ENCODE assay signal across 7 mouse cellular contexts in the genomic region with DNA sequence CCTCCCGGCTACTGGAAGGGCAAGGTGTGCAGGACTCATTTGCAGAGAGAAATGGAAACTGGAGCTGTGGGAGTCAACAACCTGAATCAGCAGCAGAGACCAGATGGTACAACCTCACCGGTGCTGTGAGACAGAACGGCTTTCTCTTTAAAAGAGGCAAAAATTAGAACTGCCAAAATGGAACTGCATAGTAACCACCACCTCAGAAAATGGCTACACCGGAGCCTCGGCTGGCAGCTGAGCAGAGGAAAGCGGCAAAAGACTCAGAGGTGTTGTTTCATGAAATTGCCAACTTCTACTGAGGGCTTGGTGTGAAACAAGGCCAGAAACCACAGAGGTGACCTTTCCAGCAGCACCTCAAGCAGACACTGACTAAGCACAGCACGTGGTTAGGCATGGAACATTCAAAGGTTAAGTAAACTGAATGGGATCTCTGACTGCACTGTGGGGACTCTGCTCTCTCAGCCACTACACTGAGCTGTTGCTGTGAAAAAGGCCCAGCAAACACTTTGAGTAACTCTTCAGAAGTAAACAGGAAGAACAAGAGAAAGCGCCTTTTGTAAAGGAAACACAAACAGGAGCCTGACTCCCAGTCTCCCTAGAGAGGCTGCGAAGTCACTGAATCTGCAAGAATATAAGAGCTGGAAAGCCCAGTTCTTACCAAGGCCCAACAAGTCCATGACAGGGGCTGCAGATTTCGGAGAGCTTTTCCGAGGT. TPM values are rescaled to one million over a fixed set of nuclear protein-coding genes. Genes with fewer than 3 reads are reported as not detected.
DNase-seq lines count a peak whose midpoint lies in the region; TF ChIP-seq lines count a peak whose summit lies in the region.

No protein-coding gene starts in this region.

- 0 out of 2 replicates have a peak, but pooled peaks have one; percentile 2 for TF ChIP-seq POLR2A in thymus, adult 2 months (IDR thresholded peaks at IDR 0.05; ENCODE audit: control insufficient read depth, extremely low read depth, insufficient read depth, low read length, poor library complexity)

- peaks cover 33% of the 10 kb centered on the region for H3K36me3 ChIP-seq in thymus, adult 2 months (ENCODE audit: control insufficient read depth, insufficient read depth, low read length)
- H3K36me3 ChIP-seq in midbrain, embryonic 10.5 days: peaks cover 41% of the 10 kb centered on the region

- peak overlapping the region; percentile 99 for H3K27ac ChIP-seq in thymus, adult 2 months (ENCODE audit: control insufficient read depth, insufficient read depth, low read length)
- H3K27ac ChIP-seq in midbrain, embryonic 10.5 days (replicated peaks): no peak overlapping the region

- no peaks in the 10 kb centered on the region for H3K27me3 ChIP-seq in thymus, adult 2 months (ENCODE audit: control insufficient read depth, insufficient read depth, low read length)
- no peaks in the 10 kb centered on the region for H3K27me3 ChIP-seq in midbrain, embryonic 10.5 days (ENCODE audit: low read depth, poor library complexity, severe bottlenecking)

- intact Hi-C loops in left cerebral cortex, postnatal 14 days (cut with DNase I): no loop called here

- H3K4me1 ChIP-seq in thymus, adult 2 months (replicated peaks; ENCODE audit: control insufficient read depth, insufficient read depth, low read length): peaks cover 18% of the 10 kb centered on the region
- no peaks in the 10 kb centered on the region for H3K4me1 ChIP-seq in midbrain, embryonic 10.5 days

- peak; percentile 25 to 35 for DNase-seq in left cerebral cortex, adult 18-20 months (ENCODE audit: low spot score in 2 of 2)
- DNase-seq in left cerebral cortex, postnatal 14 days (ENCODE audit: low spot score in 2 of 2): no peak
- DNase-seq in adrenal gland, postnatal 36 days: peak; percentile 40 to 48
- peak; percentile 59 to 79 for DNase-seq in kidney, postnatal 36 days
- peak; percentile 47 for DNase-seq in thymus, adult 2 months
- no peak for DNase-seq in midbrain, embryonic 10.5 days (ENCODE audit: low spot score)
- no peak for DNase-seq in layer of hippocampus, adult 9-10 months (ENCODE audit: low spot score)

- H3K4me3 ChIP-seq in thymus, adult 2 months (ENCODE audit: control insufficient read depth, insufficient read depth, low read length): peak overlapping the region; percentile 52
- no peak overlapping the region for H3K4me3 ChIP-seq in midbrain, embryonic 10.5 days

- no peak for TF ChIP-seq CTCF in thymus, adult 2 months (IDR thresholded peaks at IDR 0.05; ENCODE audit: borderline replicate concordance, control insufficient read depth, extremely low read depth, insufficient read depth, low read length, poor library complexity)

- no peaks in the 10 kb centered on the region for H3K9me3 ChIP-seq in midbrain, embryonic 10.5 days (replicated peaks)

- WGBS in thymus, adult 2 months: 7% methylated on average over 11 of the region's 11 CpGs
- WGBS in midbrain, embryonic 10.5 days: 84% methylated on average over 11 of the region's 11 CpGs

RNA-seq across cellular contexts. Expression of a gene that starts 23.4 kb away (rescaled TPM):
- 1 to 10 TPM; 1.7 to 1.9 TPM for total RNA-seq in left cerebral cortex, adult 18-20 months (2021)
- 1 to 10 TPM; 1.8 TPM for total RNA-seq in left cerebral cortex, postnatal 14 days (2021)
- total RNA-seq in adrenal gland, postnatal 36 days (2021): 1 to 10 TPM; 1.8 to 2.9 TPM
- polyA plus RNA-seq in thymus, adult 2 months (2012; rRNA removed): 3.2 and 3.4 TPM in 2 replicates
- polyA plus RNA-seq in midbrain, embryonic 10.5 days (2016; fragmentation: Nextera tagmentation; extraction: Ambion mirVana): 9.4 and 10.3 TPM in 2 replicates

RNA-seq across cellular contexts. Expression of a gene that starts 42.2 kb away (rescaled TPM):
- 100 to 1,000 TPM; 194 to 195 TPM for total RNA-seq in left cerebral cortex, adult 18-20 months (2021)
- 100 to 1,000 TPM; 160 to 163 TPM for total RNA-seq in left cerebral cortex, postnatal 14 days (2021)
- 10 to 100 TPM; 30.8 to 32.1 TPM for total RNA-seq in adrenal gland, postnatal 36 days (2021)
- polyA plus RNA-seq in thymus, adult 2 months (2012; rRNA removed): 87.4 and 88.9 TPM in 2 replicates
- polyA plus RNA-seq in midbrain, embryonic 10.5 days (2016; fragmentation: Nextera tagmentation; extraction: Ambion mirVana): 14.0 and 16.1 TPM in 2 replicates

RNA-seq across cellular contexts. Expression of a gene that starts 50.1 kb away (rescaled TPM):
- 10 to 100 TPM; 12.7 to 15.0 TPM for total RNA-seq in left cerebral cortex, adult 18-20 months (2021)
- 10 to 100 TPM in 1 of 2 experiments, 1 to 10 TPM in 1; 9.3 to 11.6 TPM for total RNA-seq in left cerebral cortex, postnatal 14 days (2021)
- 10 to 100 TPM; 10.0 to 11.1 TPM for total RNA-seq in adrenal gland, postnatal 36 days (2021)
- 10.9 and 11.7 TPM in 2 replicates for polyA plus RNA-seq in thymus, adult 2 months (2012; rRNA removed)
- 36.6 and 39.0 TPM in 2 replicates for polyA plus RNA-seq in midbrain, embryonic 10.5 days (2016; fragmentation: Nextera tagmentation; extraction: Ambion mirVana)

Comparison
In these comparisons a context has a peak if more than half of its experiments do, and no peak if none do; other contexts are left out.
1. DNase-seq: peak in left cerebral cortex, adult 18-20 months (2 of 2), adrenal gland, postnatal 36 days (2 of 2), kidney, postnatal 36 days (2 of 2) and thymus, adult 2 months (single experiment); none in left cerebral cortex, postnatal 14 days (0 of 2), midbrain, embryonic 10.5 days (single experiment) and layer of hippocampus, adult 9-10 months (single experiment).
2. RNA of a gene that starts 42.2 kb away (total RNA-seq): 194 to 195 TPM in left cerebral cortex, adult 18-20 months and 160 to 163 TPM in left cerebral cortex, postnatal 14 days; 30.8 to 32.1 TPM in adrenal gland, postnatal 36 days; every median in the first group is over 4 times any median in the second.